ENCODE assay signal across 8 mouse cellular contexts in the genomic region with DNA sequence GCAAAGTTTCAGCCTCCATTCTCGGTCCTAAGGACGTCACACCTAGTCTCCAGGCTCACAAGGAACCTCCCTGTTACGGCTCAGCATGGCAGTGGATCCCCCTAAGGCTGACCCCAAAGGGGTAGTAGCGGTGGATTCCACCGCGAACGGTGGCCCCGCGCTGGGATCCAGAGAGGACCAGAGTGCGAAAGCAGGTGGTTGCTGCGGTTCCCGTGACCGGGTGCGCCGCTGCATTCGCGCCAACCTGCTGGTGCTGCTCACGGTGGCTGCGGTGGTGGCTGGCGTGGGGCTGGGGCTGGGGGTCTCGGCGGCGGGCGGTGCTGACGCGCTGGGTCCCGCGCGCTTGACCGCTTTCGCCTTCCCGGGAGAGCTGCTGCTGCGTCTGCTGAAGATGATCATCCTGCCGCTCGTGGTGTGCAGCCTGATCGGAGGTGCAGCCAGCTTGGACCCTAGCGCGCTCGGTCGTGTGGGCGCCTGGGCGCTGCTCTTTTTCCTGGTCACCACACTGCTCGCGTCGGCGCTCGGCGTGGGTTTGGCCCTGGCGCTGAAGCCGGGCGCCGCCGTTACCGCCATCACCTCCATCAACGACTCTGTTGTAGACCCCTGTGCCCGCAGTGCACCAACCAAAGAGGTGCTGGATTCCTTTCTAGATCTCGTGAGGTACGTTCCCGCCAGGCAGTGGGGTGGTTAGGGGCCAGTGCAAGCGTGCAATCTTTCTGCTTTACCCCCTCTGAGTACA. TPM values are rescaled to one million over a fixed set of nuclear protein-coding genes. Genes with fewer than 3 reads are reported as not detected.
A peak's percentile ranks its signal among the peaks of the same experiment; 100 is the strongest.
DNase-seq lines count a peak whose midpoint lies in the region; ATAC-seq and TF ChIP-seq lines count a peak whose summit lies in the region.

No protein-coding gene starts in this region.

- no peaks in the 10 kb centered on the region for H3K9me3 ChIP-seq in forebrain, embryonic 14.5 days (replicated peaks; ENCODE audit: control insufficient read depth, low read length)
- H3K9me3 ChIP-seq in intestine, embryonic 16.5 days (ENCODE audit: control insufficient read depth, low read length): no peaks in the 10 kb centered on the region
- no peaks in the 10 kb centered on the region for H3K9me3 ChIP-seq in lung, embryonic 15.5 days

- peak overlapping the region; percentile 98 for H3K4me2 ChIP-seq in forebrain, embryonic 14.5 days (ENCODE audit: low read length)
- H3K4me2 ChIP-seq in intestine, embryonic 16.5 days (ENCODE audit: low read depth, low read length): peak overlapping the region; percentile 97
- H3K4me2 ChIP-seq in lung, embryonic 15.5 days: peak overlapping the region; percentile 96

- in situ Hi-C loops in Patski (cut with MboI; ENCODE audit: low pct_unique_long_range_greater_than_20kb): no loop called here

- peak; percentile 25 for DNase-seq in gastrocnemius, postnatal 14 days
- no peak for DNase-seq in gastrocnemius, adult 18-20 months (ENCODE audit: low spot score)
- no peak for DNase-seq in Patski (ENCODE audit: low read depth, low spot score)
- peak; percentile 30 for DNase-seq in forebrain, embryonic 14.5 days (ENCODE audit: low spot score)
- peak; percentile 47 for DNase-seq in retina, embryonic 14.5 days (ENCODE audit: low spot score)

- CTCF ChIA-PET in Patski (lab: Charles Lee): interaction anchor here (1.1 kb wide), 1 partner anchor 36 kb away, joined by 4 read pairs; no protein-coding TSS in a partner anchor

- TF ChIP-seq CTCF in Patski (IDR thresholded peaks at IDR 0.05): no peak

- peak overlapping the region; percentile 69 for H3K9ac ChIP-seq in forebrain, embryonic 14.5 days (ENCODE audit: low read length)
- peak overlapping the region; percentile 82 for H3K9ac ChIP-seq in intestine, embryonic 16.5 days (ENCODE audit: low read depth, low read length)
- H3K9ac ChIP-seq in lung, embryonic 15.5 days: peak overlapping the region; percentile 78

- peaks cover 17% of the 10 kb centered on the region for H3K4me1 ChIP-seq in forebrain, embryonic 14.5 days (ENCODE audit: control insufficient read depth, insufficient read depth, low read length)
- H3K4me1 ChIP-seq in intestine, embryonic 16.5 days (ENCODE audit: control insufficient read depth, insufficient read depth, low read length): peaks cover 25% of the 10 kb centered on the region; the same call in 1 of the 2 replicates
- H3K4me1 ChIP-seq in lung, embryonic 15.5 days: peaks cover 35% of the 10 kb centered on the region

- whole genome bisulfite sequencing in forebrain, embryonic 14.5 days: under 1% methylated on average over 56 of the region's 60 CpGs
- under 1% methylated on average over 60 of the region's 60 CpGs for WGBS in intestine, embryonic 16.5 days
- WGBS in lung, embryonic 15.5 days: under 1% methylated on average over 59 of the region's 60 CpGs

- no peaks in the 10 kb centered on the region for H3K36me3 ChIP-seq in forebrain, embryonic 14.5 days (ENCODE audit: control insufficient read depth, insufficient read depth, low read length)
- no peaks in the 10 kb centered on the region for H3K36me3 ChIP-seq in intestine, embryonic 16.5 days (ENCODE audit: control insufficient read depth, insufficient read depth, low read length)
- H3K36me3 ChIP-seq in lung, embryonic 15.5 days: peaks cover 3% of the 10 kb centered on the region; the same call in 1 of the 2 replicates

- POLR2A ChIA-PET in Patski (lab: Charles Lee): no interaction called here

- intact Hi-C loops in gastrocnemius, postnatal 14 days (cut with DNase I; ENCODE audit: low total_unique reads): no loop called here

- peak; percentile 8 for ATAC-seq in Patski
- ATAC-seq in forebrain, embryonic 14.5 days: peak; percentile 27
- ATAC-seq in intestine, embryonic 16.5 days: peak; percentile 19
- peak; percentile 9; the same call in 1 of the 2 replicates for ATAC-seq in lung, embryonic 15.5 days (ENCODE audit: borderline replicate concordance, extremely low read depth, low FRiP score, low TSS enrichment)
- ATAC-seq in erythroid progenitor cell, adult 5-6 weeks (replicated peaks; ENCODE audit: low FRiP score, poor library complexity, severe bottlenecking): no peak

- no peak overlapping the region for H3K27ac ChIP-seq in forebrain, embryonic 14.5 days (ENCODE audit: low read depth, low read length)
- H3K27ac ChIP-seq in intestine, embryonic 16.5 days (ENCODE audit: low read length): peak overlapping the region; percentile 68
- H3K27ac ChIP-seq in lung, embryonic 15.5 days: peak overlapping the region; percentile 64

- peak overlapping the region; percentile 53 for H3K4me3 ChIP-seq in forebrain, embryonic 14.5 days (ENCODE audit: low read depth, low read length)
- peak overlapping the region; percentile 78 for H3K4me3 ChIP-seq in intestine, embryonic 16.5 days (ENCODE audit: low read length)
- peak overlapping the region; percentile 60 for H3K4me3 ChIP-seq in lung, embryonic 15.5 days

- H3K27me3 ChIP-seq in Patski: no peaks in the 10 kb centered on the region
- H3K27me3 ChIP-seq in forebrain, embryonic 14.5 days (replicated peaks; ENCODE audit: control insufficient read depth, insufficient read depth, low read length): 0 out of 2 replicates have a peak, but pooled peaks cover 2% of the 10 kb centered on the region
- H3K27me3 ChIP-seq in intestine, embryonic 16.5 days (replicated peaks; ENCODE audit: control insufficient read depth, insufficient read depth, low read length): no peaks in the 10 kb centered on the region
- H3K27me3 ChIP-seq in lung, embryonic 15.5 days: no peaks in the 10 kb centered on the region

RNA-seq across cellular contexts. Expression of gene Slc1a5, which starts 0.8 kb away (rescaled TPM):
- 10 to 100 TPM; 25.4 to 27.0 TPM for total RNA-seq in gastrocnemius, postnatal 14 days (2021)
- 10 to 100 TPM; 14.0 to 14.3 TPM for total RNA-seq in gastrocnemius, adult 18-20 months (2021)
- 69.5 TPM for polyA plus RNA-seq in Patski (2021)
- polyA plus RNA-seq in forebrain, embryonic 14.5 days (2014; fragmentation: Nextera tagmentation; extraction: Ambion mirVana): 7.0 and 7.4 TPM in 2 replicates
- polyA plus RNA-seq in intestine, embryonic 16.5 days (2015; fragmentation: Nextera tagmentation; extraction: Ambion mirVana): 44.5 and 49.0 TPM in 2 replicates
- polyA plus RNA-seq in lung, embryonic 15.5 days (2015; fragmentation: Nextera tagmentation; extraction: Ambion mirVana): 53.7 and 54.5 TPM in 2 replicates
- 596 and 609 TPM in 2 replicates for total RNA-seq in erythroid progenitor cell, adult 5-6 weeks (2015; ENCODE audit: low replicate concordance)
- total RNA-seq in erythroid progenitor cell, adult 5-6 weeks (2017; ENCODE audit: low replicate concordance): 412 and 455 TPM in 2 replicates

RNA-seq across cellular contexts. Expression of gene Strn4, which starts 33.7 kb away (rescaled TPM):
- total RNA-seq in gastrocnemius, postnatal 14 days (2021): 10 to 100 TPM; 22.6 to 29.3 TPM
- total RNA-seq in gastrocnemius, adult 18-20 months (2021): 10 to 100 TPM in 1 of 2 experiments, 1 to 10 TPM in 1; 9.8 to 13.6 TPM
- 90.0 TPM for polyA plus RNA-seq in Patski (2021)
- polyA plus RNA-seq in forebrain, embryonic 14.5 days (2014; fragmentation: Nextera tagmentation; extraction: Ambion mirVana): 175 and 186 TPM in 2 replicates
- polyA plus RNA-seq in intestine, embryonic 16.5 days (2015; fragmentation: Nextera tagmentation; extraction: Ambion mirVana): 68.9 and 72.3 TPM in 2 replicates
- 102 TPM in 2 replicates for polyA plus RNA-seq in lung, embryonic 15.5 days (2015; fragmentation: Nextera tagmentation; extraction: Ambion mirVana)
- 75.0 and 87.2 TPM in 2 replicates for total RNA-seq in erythroid progenitor cell, adult 5-6 weeks (2015; ENCODE audit: low replicate concordance)
- total RNA-seq in erythroid progenitor cell, adult 5-6 weeks (2017; ENCODE audit: low replicate concordance): 76.9 and 128 TPM in 2 replicates

RNA-seq across cellular contexts. Expression of gene Fkrp, which starts 34.5 kb away (rescaled TPM):
- total RNA-seq in gastrocnemius, postnatal 14 days (2021): 10 to 100 TPM; 24.2 to 25.8 TPM
- 10 to 100 TPM; 51.7 to 58.0 TPM for total RNA-seq in gastrocnemius, adult 18-20 months (2021)
- 33.4 TPM for polyA plus RNA-seq in Patski (2021)
- 26.4 and 30.3 TPM in 2 replicates for polyA plus RNA-seq in forebrain, embryonic 14.5 days (2014; fragmentation: Nextera tagmentation; extraction: Ambion mirVana)
- polyA plus RNA-seq in intestine, embryonic 16.5 days (2015; fragmentation: Nextera tagmentation; extraction: Ambion mirVana): 20.3 and 22.3 TPM in 2 replicates
- 28.9 and 30.6 TPM in 2 replicates for polyA plus RNA-seq in lung, embryonic 15.5 days (2015; fragmentation: Nextera tagmentation; extraction: Ambion mirVana)
- total RNA-seq in erythroid progenitor cell, adult 5-6 weeks (2015; ENCODE audit: low replicate concordance): 6.5 and 7.5 TPM in 2 replicates
- 4.9 and 19.6 TPM in 2 replicates for total RNA-seq in erythroid progenitor cell, adult 5-6 weeks (2017; ENCODE audit: low replicate concordance)

RNA-seq across cellular contexts. Expression of gene Ap2s1, which starts 43.8 kb away (rescaled TPM):
- 10 to 100 TPM; 62.5 to 62.9 TPM for total RNA-seq in gastrocnemius, postnatal 14 days (2021)
- total RNA-seq in gastrocnemius, adult 18-20 months (2021): 10 to 100 TPM; 44.5 to 46.8 TPM
- 222 TPM for polyA plus RNA-seq in Patski (2021)
- 453 and 484 TPM in 2 replicates for polyA plus RNA-seq in forebrain, embryonic 14.5 days (2014; fragmentation: Nextera tagmentation; extraction: Ambion mirVana)
- 266 and 271 TPM in 2 replicates for polyA plus RNA-seq in intestine, embryonic 16.5 days (2015; fragmentation: Nextera tagmentation; extraction: Ambion mirVana)
- polyA plus RNA-seq in lung, embryonic 15.5 days (2015; fragmentation: Nextera tagmentation; extraction: Ambion mirVana): 280 and 291 TPM in 2 replicates
- 74.2 and 106 TPM in 2 replicates for total RNA-seq in erythroid progenitor cell, adult 5-6 weeks (2015; ENCODE audit: low replicate concordance)
- total RNA-seq in erythroid progenitor cell, adult 5-6 weeks (2017; ENCODE audit: low replicate concordance): 27.9 and 47.0 TPM in 2 replicates

Comparison
In these comparisons a context has a peak if more than half of its experiments do, and no peak if none do; other contexts are left out.
1. DNase-seq: peak in gastrocnemius, postnatal 14 days (single experiment), forebrain, embryonic 14.5 days (single experiment) and retina, embryonic 14.5 days (single experiment); none in gastrocnemius, adult 18-20 months (single experiment) and Patski (single experiment).
2. Peak in every context shown above with its lines, with median percentiles within 50 percentile points of each other: H3K4me2 ChIP-seq, H3K4me3 ChIP-seq and H3K9ac ChIP-seq.